Mouse (Mus musculus) lung, adult 2 months (tissue): ENCODE results near the gene A430033K04Rik.

Source experiments
- CTCF ChIP-seq: fragments of 200-500 bp; IDR thresholded peaks from 2 replicates; pipeline ENCODE4 v1.5.1; 2011; ENCODE audit warnings: mild to moderate bottlenecking, low read length, control low read depth; ENCODE audit not compliant: insufficient read depth
- POLR2A ChIP-seq: fragments of 200-500 bp; IDR thresholded peaks from 2 replicates; pipeline ENCODE4 v1.6.1; 2011; ENCODE audit warnings: low read depth, mild to moderate bottlenecking, control low read depth, low read length, borderline replicate concordance; ENCODE audit errors: extremely low read depth

DNA sequence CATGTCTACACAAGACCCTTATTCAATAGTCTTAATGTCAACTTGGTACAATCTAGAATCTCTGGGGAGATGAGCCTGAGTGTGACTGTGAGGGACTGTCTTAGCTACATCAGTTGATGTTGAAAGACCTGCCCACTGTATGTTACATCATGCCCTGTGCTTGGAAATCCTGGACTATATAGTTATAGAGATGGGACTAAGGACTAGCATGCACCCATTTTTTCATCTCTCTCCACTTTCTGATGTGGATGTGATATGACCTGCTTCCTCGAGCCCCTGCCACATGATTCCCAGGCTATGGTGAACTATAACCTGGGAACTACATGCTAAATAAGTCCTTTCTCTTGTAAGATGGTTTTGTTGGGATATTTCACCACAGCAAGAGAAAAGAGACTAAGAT, 30.3 kb downstream of the A430033K04Rik start:
- TF ChIP-seq CTCF (no peak), POLR2A (no peak)
